Mouse (Mus musculus): ENCODE measurements around the gene Pde5a. TPM values are rescaled to one million over a fixed set of nuclear protein-coding genes. Genes with fewer than 3 reads are reported as not detected.

Gene Pde5a
- total RNA-seq, 2 experiments from 2014 or later: 2.8 to 3.4 TPM

DNA sequence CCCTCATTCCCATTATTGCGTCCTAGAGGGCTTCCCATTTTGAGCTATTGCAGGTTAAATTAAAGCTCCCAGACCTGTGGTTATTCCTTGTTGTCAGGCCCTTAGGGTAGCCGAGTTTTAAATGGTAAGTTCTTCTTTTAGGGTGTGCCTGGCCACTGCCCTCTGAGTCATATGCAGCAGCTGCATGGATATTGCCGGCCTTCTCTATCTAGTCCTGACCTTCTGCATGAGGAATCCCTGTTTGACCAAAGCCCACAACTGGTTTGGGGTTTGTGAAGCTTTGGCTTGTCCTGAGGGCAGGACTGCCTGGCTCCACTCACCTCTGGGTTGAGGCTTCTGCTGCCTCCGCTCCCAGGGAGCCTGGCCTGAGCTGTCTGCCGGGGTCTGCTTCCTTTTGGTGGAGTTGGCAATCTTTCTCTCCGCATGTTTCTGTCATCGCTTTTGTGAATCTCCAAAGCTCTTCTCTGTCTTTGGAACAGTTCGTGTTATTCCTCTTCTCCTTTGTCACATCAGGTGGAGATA lies 34.6 kb downstream of the Pde5a start:
- no peak for ATAC-seq (ENCODE audit: poor library complexity, severe bottlenecking)

DNA sequence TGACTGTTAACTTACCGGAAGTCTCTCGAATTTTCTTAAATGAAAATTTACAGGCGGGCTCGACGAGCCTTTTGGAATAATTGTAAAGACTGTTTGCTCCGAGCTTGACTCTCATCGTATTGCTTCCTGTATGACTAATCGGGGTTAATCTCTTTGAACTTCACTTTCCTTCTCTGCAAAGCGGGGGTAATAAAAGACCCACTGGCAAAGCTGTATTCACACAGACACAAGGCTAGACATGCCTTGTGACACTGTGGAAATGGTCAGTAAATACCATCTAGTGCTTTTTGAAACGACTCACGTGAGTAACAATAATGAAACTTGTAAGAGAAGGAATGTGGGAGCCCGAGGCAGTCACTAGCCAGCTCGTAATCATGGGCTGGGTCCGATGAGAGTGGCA lies 35.0 kb downstream of the Pde5a start:
- ATAC-seq (ENCODE audit: poor library complexity, severe bottlenecking): no peak

DNA sequence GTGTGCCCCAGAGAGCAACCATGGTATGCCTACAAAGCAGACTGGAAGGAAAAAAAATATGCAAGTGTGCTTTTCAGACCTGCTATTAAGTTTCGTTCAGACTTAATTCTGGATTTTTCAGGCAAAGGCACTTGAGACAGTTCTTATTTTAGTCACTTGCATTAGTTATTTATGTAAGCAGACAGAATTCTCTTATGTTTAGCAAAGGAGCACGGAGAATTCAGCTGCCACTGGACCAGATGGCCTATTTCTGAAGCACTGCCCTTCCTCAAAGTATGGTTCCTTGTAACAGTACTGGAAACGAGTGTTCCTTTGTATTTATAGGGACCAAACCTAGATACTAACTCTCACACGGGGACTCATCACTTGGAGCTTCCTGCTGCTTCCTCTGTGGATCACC lies 38.2 kb downstream of the Pde5a start:
- ATAC-seq (ENCODE audit: poor library complexity, severe bottlenecking): no peak

DNA sequence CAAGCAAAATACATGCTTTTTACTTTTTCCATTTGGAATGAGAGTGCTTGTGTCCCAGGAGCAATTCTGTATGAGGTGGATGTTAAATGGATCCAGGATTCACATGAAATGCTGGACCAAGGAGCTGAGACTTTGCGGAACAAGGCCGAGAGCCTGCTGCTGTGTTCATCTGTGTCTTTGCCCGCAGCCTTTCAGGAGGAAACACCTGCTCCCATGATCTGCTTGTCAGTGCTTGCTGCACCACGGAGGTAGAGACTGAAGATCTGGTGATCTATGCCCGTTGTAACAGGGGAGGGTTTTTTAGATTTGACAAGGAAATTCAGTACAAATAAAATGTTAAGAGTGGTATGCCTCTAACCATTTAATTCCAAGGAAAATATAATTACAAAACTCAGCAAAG lies 39.1 kb downstream of the Pde5a start:
- no peak for ATAC-seq (ENCODE audit: poor library complexity, severe bottlenecking)

DNA sequence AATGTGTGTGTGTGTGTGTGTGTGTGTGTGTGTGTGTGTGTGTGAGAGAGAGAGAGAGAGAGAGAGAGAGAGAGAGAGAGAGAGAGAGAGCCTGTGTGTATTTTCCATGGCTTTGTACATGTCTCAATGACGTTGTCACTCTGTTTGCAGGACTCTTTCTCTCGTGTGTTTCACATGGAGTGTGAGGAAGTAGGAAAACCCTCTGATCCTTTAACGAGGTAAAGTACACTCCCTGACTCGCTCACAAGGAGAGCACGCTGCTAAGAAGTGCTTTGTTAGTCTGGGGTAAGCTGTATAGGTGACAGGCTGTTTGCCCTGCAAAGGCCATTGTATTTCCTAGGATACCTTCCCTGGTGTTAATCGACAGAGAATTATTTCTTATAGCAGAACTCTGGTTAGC lies 52.7 kb downstream of the Pde5a start:
- ATAC-seq (ENCODE audit: poor library complexity, severe bottlenecking): no peak

DNA sequence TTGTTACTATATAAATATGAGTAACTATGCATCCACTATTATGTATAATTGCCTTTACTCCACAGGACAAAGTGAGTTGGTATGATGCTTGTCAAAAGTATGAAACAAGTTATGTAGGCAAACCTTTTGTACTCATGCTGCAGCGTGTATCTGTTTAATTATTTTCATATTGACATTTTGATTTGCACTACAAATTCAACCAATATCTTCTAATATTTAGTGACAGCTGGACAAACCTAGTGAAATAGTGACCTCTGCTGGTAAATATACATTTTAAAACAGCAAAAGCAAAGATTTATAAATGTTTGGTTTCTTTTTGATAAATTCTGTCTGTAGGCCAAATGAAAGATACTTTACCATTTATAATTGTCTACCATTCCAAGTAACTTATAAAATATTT lies 55.5 kb downstream of the Pde5a start:
- no peak for ATAC-seq (ENCODE audit: poor library complexity, severe bottlenecking)

DNA sequence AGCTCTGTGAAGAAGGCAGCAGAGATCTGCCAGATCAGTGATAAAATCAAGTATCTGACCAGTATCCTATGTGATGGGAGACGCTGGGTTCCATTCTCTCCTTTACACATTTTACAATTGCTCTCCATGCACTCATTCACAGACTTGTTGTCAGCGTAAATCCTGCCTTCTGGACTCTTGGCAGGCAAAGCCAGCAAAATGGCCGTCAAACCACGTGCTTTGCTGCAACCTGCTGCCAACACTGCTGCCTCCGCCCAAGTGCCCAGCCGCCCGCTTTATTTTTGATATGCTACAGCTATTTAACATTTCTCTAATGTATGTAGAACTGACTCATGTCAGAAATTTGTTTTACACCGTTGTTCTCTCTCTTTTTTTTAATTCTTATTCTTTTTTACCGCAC lies 59.6 kb downstream of the Pde5a start:
- ATAC-seq (ENCODE audit: poor library complexity, severe bottlenecking): no peak

DNA sequence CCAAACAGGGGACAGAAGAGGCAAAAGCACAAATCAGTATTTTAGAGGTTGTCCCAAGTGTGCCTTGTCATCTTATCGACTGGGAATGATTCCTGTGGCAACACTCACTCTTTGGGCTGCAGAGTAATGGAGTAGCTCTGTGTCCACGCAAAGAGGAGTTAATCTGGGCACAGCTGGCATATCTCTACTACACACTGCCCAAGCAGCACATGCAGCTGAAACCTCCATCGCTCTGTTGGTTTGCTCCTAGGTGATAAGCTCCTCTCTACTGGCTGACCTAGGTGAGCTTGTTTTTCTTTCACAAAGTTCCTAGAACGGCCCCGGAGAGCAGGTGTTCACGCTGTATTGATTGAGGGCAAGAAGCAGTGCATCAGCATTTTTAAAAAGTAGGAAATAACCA lies 60.8 kb downstream of the Pde5a start:
- no peak for ATAC-seq (ENCODE audit: poor library complexity, severe bottlenecking)

DNA sequence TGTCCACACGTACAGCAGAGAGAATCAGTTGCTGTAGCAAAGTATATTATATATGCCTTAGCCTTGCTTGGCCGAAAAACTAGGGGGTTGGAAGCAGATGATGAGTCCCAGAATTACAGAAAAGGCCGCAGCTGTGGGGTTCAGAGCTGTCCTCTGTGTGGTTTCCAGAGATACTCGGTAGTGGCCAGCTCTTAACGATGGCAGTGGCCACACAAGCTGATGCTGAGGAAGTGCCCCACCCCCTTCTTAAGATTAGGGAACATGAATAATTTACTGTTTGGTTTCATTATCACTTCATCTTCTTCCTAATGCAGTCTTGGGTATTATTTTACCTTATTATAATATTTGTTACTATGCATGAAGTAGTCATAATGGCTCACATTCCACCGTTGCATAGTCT lies 71.3 kb downstream of the Pde5a start:
- ATAC-seq (ENCODE audit: poor library complexity, severe bottlenecking): peak; percentile 79

DNA sequence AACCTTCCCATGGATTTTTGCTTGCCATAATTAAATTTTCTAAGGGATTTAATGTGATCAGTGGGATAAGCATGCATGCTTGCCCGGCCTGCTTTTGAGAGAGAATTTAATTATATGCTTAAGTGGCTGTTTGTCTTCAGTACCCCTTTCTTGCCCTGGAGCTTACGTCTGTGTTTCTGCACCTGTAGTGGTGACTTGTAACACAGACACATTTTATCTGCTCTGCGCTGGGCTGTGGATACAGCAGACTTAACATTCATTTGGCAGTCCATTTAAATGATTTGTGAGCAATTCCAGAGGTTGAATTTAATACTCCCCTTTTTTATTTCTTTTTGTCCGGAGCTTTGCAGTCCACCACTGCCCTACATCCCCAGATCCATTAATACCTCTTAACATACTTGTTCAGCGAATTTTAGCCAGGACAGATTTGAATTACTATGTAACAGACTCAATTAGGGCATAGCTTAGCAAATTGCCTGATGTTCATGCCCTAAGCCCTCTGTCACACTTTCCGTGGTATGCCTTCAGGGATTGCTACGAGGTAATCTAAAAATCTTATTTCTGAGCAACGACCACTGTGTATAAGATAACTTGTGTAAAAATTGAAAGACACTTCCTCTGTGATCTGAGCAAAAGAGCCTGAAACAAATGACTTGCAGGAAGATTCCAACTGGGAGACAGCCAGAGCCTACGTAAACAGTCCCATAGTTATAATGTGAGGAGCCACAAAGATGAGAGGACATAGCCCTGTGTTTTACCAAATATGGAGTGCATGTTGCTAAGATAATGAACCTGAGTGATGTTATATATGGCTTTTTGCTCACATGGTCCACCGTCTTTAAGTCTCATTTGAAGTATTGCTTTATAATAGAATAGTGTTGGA lies 72.0 kb downstream of the Pde5a start:
- ATAC-seq (ENCODE audit: poor library complexity, severe bottlenecking): no peak

DNA sequence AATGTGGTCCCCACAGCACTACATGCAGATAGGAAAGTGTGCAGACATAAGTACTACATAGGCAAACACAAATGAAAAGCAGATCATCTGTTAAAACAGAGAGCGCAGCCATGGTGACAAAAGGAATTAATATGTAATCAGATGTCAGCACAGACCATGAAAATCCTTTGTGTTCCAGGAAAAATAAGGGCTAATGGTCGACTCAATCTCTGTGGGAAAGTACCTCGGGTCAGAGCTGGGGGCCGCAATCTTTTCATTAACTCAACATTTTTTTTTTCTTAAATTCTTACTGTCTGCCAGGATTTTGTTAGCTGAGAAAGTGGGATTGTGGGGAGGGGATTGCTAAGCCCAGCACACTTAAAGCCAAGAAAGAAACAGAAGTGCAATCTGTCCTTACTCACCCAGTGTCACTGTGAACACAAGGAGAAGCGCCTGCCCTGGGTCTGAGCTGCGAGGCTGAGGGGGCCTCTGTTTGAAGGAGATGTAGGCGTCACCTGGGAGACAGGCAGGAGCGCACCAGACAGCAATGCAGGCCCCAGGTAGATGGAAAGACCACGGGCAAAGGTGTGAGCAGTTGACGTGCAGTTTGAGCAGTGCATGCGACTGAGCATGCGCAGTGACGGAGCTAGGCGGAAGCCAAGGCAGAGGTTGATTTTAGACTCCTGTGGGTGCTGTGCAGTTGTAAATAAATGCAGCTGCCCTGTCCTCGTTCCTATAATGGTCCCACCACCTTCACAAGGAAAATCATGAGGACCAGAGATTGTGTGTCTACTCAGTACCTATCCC lies 72.9 kb downstream of the Pde5a start:
- no peak for ATAC-seq (ENCODE audit: poor library complexity, severe bottlenecking)

DNA sequence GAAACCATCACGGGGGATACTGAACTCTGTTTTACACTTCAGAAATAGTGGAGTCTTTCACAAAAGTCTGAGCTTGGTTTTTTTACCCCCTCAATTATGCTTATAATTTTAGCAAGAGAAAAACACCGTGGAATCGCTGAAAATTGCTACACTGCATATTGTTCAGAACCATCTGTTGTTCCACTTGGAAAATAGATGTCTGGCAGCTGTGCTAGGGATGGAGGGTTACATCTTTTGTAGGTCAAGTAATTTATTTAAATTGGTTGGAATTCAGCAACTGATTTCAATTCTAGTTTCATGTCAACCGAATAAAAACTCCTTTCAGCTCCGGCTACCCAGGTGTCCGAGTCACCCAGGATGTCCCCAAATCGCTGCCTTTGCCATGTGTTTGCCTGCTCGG lies 78.6 kb downstream of the Pde5a start:
- ATAC-seq (ENCODE audit: poor library complexity, severe bottlenecking): no peak

DNA sequence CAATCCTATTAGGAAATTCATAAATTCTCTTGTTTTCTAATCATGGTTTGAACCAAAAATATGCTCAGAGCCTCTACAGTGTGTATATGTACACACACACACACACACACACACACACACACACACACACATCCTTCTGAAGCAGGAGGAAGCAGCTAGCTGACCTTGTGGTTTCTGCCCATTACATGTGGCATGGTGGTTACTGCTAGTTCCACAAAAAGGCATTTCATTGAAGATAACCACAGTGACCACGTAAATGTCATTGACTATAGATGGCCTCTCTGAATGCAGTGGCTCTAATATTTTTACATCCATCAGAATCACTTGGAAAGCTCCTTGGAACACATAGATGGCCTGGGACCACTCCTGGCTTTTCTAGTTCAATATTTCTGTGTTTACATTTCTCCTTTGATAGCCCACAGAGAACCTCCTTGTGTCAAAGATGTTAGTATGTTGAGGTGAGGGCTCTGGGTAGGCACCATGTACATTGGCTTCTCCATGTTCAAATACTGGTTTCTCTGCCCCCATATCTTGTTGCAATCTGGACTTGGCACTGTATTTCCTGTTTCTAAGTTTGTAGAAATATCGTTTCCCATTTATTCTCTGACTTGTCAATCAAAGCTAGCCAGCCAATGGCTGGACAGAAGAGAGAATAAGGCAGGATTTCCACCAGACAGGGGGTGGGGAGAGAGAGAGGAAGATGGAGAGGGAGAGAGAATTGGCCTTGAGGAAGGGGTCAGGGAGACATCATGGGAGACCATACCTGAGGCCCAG lies 81.5 kb downstream of the Pde5a start:
- peak; percentile 96 for ATAC-seq (ENCODE audit: poor library complexity, severe bottlenecking)

DNA sequence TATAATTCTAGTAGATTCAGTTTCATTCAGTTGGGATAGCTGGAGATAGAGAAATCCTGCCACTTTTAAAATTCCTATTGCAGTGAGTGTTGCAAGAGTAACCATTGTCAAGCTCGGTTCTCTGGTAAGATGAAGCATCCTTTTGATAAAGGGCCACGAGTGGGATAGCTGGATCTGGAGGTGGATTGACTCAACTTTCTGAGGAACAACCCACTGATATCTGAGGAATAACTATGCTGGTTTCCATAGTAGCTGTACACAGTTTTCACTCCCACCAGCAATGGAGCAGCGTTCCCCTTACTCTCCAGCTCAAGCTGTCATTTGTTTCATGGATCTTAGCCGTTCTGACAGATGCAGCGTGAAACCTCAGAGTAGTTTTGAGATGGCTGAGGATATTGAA lies 82.2 kb downstream of the Pde5a start:
- ATAC-seq (ENCODE audit: poor library complexity, severe bottlenecking): no peak

DNA sequence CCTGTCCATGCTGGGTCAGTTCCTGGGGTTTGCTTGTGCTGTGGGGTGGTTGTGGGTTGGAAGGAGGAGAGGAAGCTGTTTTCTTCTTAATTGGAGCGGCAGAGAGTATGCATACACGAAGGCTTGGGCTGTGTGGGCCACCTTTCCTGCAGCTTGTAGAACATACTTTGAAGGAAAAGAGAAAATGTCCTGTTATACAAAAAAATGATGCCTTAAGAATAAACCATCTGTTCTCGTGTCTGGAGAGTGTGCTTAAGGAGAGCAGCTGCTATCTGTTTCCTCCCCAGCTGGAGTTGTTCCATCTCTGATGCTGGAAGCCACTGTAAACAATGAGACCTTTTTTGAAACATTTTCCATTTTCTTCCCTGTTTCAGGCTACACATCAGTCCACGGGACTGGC lies 85.8 kb downstream of the Pde5a start:
- no peak for ATAC-seq (ENCODE audit: poor library complexity, severe bottlenecking)

DNA sequence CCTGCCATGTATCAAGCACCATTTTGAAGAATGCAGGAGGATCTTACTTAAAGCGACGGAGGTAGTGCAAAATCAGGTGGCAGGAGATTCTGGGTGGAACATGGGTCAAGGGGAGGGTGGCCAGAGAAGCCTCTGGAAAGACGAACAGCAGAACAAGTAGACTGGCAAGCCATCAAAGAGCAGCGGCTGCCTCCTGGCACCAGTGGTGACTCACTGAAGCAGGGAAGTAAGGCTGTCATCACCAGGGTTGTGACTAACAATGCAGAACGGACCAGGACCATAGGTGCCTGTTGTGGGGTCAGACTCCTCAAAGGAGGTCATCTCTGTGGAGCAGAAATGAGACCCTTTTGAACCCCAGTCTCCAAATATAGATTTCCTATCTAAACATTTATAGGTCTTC lies 89.5 kb downstream of the Pde5a start:
- no peak for ATAC-seq (ENCODE audit: poor library complexity, severe bottlenecking)

DNA sequence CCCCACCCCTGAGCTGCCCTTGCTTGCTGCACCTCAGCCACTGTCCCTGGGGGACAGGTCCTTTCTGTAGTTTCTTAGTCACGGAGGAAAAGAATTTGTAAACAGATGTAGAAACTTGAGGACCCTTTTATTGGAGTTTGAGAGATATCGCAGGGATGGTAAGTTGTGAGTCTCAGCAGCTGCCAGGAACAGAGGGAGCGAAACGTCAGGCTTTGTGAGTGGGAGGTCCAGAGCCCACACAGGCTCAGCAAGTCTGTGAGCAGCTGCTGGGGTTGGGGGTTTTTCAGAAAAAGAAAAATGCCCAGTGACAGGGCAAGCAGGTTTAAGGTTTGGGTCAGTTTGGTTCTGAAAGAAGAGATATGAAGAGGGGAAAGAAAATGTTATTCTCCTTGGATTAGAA lies 92.0 kb downstream of the Pde5a start:
- no peak for ATAC-seq (ENCODE audit: poor library complexity, severe bottlenecking)

DNA sequence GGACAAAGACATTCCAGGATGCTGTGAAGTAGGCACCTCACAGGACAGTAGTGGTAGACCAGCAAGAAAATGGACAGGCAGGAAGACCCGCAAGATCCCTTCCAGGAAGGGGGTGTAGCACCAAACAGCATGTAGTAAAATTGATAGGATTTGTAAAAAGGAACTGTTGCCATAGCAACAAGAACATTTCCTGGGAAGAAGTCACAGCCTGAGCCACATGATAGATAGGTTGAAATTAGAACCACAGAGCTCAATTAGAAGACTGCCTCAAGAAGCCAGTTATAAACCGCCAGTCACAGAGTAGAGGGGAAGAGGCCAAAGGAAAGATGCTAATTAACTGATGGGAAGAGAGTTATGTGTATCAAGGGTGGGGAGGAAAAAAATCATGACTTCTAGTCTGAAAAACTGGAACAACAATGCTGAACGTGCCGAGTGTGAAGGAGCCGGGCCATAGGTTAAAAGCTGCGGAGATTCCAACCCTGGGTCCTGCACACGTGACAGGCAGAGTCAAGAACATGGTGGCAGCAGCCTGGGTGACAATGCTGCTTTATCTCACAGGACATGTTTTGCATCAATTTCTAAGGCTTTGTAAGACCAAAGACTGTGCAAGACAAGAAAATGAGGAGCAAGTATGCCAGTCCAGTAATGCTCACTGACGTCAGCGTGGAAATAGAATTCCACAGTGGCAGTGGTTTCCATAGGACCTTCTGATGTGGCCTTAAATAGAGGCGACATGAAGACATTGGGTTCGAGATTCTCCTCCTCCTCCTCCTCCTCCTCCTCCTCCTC lies 99.7 kb downstream of the Pde5a start:
- no peak for ATAC-seq (ENCODE audit: poor library complexity, severe bottlenecking)

DNA sequence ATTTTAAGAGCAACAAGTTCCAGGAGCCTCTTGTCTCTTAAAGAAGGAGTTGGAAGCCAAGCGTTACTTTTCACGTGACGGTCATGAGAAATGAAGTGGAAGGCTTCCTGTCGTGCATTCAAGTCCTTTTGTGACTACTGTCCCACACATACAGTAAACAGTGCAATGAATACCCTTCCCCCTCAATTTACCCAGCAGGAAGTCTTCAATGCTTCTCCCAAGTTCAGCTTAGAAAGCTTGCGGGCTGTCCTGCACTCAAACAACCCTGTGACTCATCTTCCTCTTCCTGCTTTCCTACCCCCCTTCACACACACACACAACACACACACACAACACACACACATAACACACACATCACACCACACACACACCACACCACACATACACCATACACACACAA lies 105.8 kb downstream of the Pde5a start:
- ATAC-seq (ENCODE audit: poor library complexity, severe bottlenecking): no peak

DNA sequence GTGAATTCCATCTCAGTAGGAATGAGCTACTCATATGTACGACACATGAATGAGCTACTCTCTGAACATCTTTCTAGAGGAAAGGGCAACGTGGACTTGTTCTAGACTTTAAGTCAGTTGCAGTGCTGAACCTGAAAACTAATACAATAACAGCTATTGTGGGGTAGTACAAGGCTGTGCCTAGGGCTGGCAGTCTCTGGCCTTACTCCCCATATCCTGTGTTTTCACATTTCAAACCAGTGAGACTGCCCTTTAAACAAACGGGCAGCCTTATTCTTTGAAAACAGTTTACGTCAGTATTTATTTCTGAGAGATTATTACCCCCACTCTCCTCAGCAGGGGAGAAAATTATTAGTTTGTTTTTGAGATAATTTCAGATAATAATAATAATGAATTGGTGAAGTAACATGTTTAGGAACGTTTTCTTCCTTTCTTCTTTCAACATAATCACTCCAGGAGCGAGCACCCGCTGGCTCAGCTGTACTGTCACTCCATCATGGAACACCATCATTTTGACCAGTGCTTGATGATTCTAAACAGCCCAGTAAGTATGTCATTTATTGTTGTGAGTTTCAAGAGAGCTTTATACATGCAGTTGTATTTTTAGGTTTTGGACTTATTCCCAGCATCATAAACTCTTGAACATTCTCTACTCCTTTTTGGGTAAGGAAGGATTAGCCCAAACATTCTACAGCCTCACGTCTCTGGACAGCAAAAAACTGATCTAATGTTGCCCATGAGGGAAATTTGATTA lies 106.5 kb downstream of the Pde5a start:
- ATAC-seq (ENCODE audit: poor library complexity, severe bottlenecking): no peak
